Mouse (Mus musculus) MEL (cell line): ENCODE measurements around the gene Mmab.

Experiments
- CTCF ChIP-seq, 3 experiments: IDR thresholded peaks in 2 of 3; conservative IDR thresholded peaks in 1 of 3; 2 replicates each; pipeline ENCODE4 v1.5.1; 2011 to 2012; ENCODE audit warnings: low read length in 3 of 3, low read depth in 2 of 3, mild to moderate bottlenecking in 2 of 3, improper control_type of control experiment in 1 of 3, inconsistent platforms in 1 of 3, mixed read lengths in 1 of 3, moderate library complexity in 1 of 3; ENCODE audit not compliant: control insufficient read depth in 1 of 3, insufficient read depth in 1 of 3, poor library complexity in 1 of 3, severe bottlenecking in 1 of 3
- E2F4 ChIP-seq: IDR thresholded peaks from 2 replicates; pipeline ENCODE4 v1.6.1; 2011; ENCODE audit warnings: low read depth, low read length, improper control_type of control experiment, borderline replicate concordance
- ELF1 ChIP-seq: IDR thresholded peaks from 2 replicates; pipeline ENCODE4 v1.6.1; 2014; ENCODE audit warnings: low read depth, mild to moderate bottlenecking, inconsistent platforms, low read length, improper control_type of control experiment, moderate library complexity
- EP300 ChIP-seq, 2 experiments: IDR thresholded peaks; 2 replicates each; pipeline ENCODE4 v1.6.1; 2011; ENCODE audit warnings: improper control_type of control experiment in 2 of 2, low read length in 2 of 2, low read depth in 1 of 2, mild to moderate bottlenecking in 1 of 2
- MAFK ChIP-seq: IDR thresholded peaks from 2 replicates; pipeline ENCODE4 v1.6.1; 2011; ENCODE audit warnings: low read depth, mild to moderate bottlenecking, low read length, improper control_type of control experiment, borderline replicate concordance
- MAZ ChIP-seq: IDR thresholded peaks from 2 replicates; pipeline ENCODE4 v1.6.1; 2012; ENCODE audit warnings: low read depth, mild to moderate bottlenecking, inconsistent platforms, low read length, improper control_type of control experiment
- MYB ChIP-seq: IDR thresholded peaks from 2 replicates; pipeline ENCODE4 v1.6.1; 2011; ENCODE audit warnings: mild to moderate bottlenecking, low read depth, low read length, improper control_type of control experiment
- POLR2A ChIP-seq, 2 experiments: IDR thresholded peaks; 2 replicates each; pipeline ENCODE4 v1.6.1; 2011 to 2012; ENCODE audit warnings: low read length in 2 of 2, mild to moderate bottlenecking in 2 of 2, control low read depth in 1 of 2, improper control_type of control experiment in 1 of 2, low read depth in 1 of 2, moderate library complexity in 1 of 2; ENCODE audit not compliant: control insufficient read depth in 1 of 2, insufficient read depth in 1 of 2, poor library complexity in 1 of 2
- TBP ChIP-seq: IDR thresholded peaks from 2 replicates; pipeline ENCODE4 v1.8.0; 2011; ENCODE audit warnings: low read depth, low read length, improper control_type of control experiment
- USF1 ChIP-seq: IDR thresholded peaks from 2 replicates; pipeline ENCODE4 v1.6.1; 2014; ENCODE audit warnings: low read depth, mild to moderate bottlenecking, inconsistent platforms, low read length, improper control_type of control experiment, moderate library complexity
- ZC3H11A ChIP-seq: IDR thresholded peaks from 2 replicates; pipeline ENCODE4 v1.6.1; 2012; ENCODE audit warnings: low read depth, mild to moderate bottlenecking, inconsistent platforms, low read length, improper control_type of control experiment
- ZNF384 ChIP-seq: IDR thresholded peaks from 2 replicates; pipeline ENCODE4 v1.6.1; 2012; ENCODE audit warnings: low read depth, mild to moderate bottlenecking, inconsistent platforms, low read length, improper control_type of control experiment

DNA sequence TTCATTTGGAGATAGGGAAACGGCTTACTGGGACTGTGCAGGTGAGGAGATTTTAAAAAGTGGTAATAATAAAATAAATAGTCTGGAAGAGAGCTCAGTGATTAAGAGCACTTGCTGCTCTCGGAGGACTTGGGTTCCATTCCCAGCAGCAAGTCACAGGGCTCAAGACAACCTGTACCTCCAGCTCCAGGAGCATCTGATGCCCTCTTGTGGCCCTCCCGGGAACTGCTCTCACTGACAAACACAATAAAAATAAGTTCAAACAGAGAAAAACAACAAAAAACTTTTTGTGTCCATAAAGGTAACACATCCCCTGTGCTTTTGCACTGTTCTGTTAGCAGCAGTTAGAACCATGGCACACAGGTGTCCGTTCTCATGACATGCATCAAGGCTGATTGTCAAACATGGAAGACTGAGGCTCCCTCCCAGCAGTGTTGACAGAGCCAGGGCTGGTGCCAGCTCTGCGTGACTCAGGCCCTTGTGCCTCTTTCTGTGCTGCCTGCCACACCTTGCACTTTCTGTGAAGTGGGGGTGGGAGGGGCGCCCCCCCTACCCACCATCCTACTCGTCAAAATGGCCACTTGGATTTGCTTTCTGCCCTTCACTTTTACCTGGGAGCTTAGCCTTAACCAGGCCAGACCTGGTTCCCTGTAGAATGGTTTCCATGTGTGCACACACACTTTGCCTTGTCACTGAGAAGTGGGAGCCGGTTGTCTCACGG, 60.5 kb downstream of the Mmab start:
- TF ChIP-seq CTCF (IDR thresholded peaks at IDR 0.05 in 2 of 3, conservative IDR thresholded peaks at IDR 0.05 in 1 of 3; ENCODE audit: control insufficient read depth in 1 of 3, insufficient read depth in 1 of 3, low read depth in 2 of 3, low read length in 3 of 3, poor library complexity in 1 of 3, severe bottlenecking in 1 of 3) (peak; percentile 87 to 95 (median 90)), ZC3H11A (peak; percentile 79), ZNF384 (0 out of 2 replicates have a peak, but pooled peaks have one; percentile 30), EP300 (IDR thresholded peaks at IDR 0.05; ENCODE audit: low read depth in 1 of 2, low read length in 2 of 2) (no peak), POLR2A (IDR thresholded peaks at IDR 0.05; ENCODE audit: control insufficient read depth in 1 of 2, insufficient read depth in 1 of 2, low read depth in 1 of 2, low read length in 2 of 2, poor library complexity in 1 of 2) (no peak), USF1 (no peak), MAFK (no peak), TBP (no peak), MAZ (no peak), MYB (no peak), ELF1 (no peak), E2F4 (no peak)
